Mouse (Mus musculus) megakaryocyte, embryonic 14.5 days (primary cell): ENCODE measurements around the gene Stard3.

Experiments
- FLI1 ChIP-seq: IDR thresholded peaks from 2 replicates; pipeline ENCODE4 v1.6.1; 2012; ENCODE audit warnings: low read length, inconsistent platforms, mixed read lengths
- GATA1 ChIP-seq: IDR thresholded peaks from 3 replicates; pipeline ENCODE4 v1.6.1; 2012; ENCODE audit warnings: mixed read lengths, low read length, inconsistent platforms, borderline replicate concordance

GRCm38 (mm10) chr11:98364410-98364809 lies 6.2 kb downstream of the Stard3 start:
- no peak for TF ChIP-seq GATA1
- no peak for TF ChIP-seq FLI1
